Mouse (Mus musculus): ENCODE results near the gene Prkab1. TPM values are rescaled to one million over a fixed set of nuclear protein-coding genes. Genes with fewer than 3 reads are reported as not detected.

The Prkab1 gene
- total RNA-seq, 2 experiments from 2014 or later = 17.2 to 48.3 TPM

GRCm38 (mm10) chr5:116019371-116019770, 4.9 kb downstream of the Prkab1 start:
- no peak for ATAC-seq (replicated peaks; ENCODE audit: poor library complexity, severe bottlenecking)

GRCm38 (mm10) chr5:116018784-116019183, 5.5 kb downstream of the Prkab1 start:
- no peak for ATAC-seq (replicated peaks; ENCODE audit: poor library complexity, severe bottlenecking)

- ATAC-seq (replicated peaks; ENCODE audit: poor library complexity, severe bottlenecking) = no peak
Observed at GRCm38 (mm10) chr5:116018196-116018595, 6.1 kb downstream of the Prkab1 start.

DNA sequence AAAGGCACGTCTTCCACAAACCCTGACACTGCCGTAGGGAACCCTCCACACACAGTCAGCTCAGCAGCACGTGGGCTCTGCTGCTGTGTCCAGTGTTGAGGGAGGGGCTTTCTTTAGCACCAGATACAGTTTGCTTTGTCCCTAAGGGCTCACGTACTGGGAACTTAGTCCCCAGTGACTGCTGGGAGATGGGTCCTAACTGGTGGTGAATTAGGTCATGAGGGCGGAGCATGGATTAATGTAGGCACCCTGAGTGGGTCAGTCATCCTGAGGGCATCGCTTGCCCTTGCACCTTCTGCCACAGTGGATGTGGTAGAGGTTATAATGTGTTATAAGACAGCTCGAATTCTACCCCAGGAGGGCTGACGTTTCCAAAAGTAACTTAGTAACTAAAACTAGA, 6.9 kb downstream of the Prkab1 start:
- ATAC-seq (replicated peaks; ENCODE audit: poor library complexity, severe bottlenecking) = no peak

GRCm38 (mm10) chr5:116016542-116016941, 7.8 kb downstream of the Prkab1 start:
- no peak for ATAC-seq (replicated peaks; ENCODE audit: poor library complexity, severe bottlenecking)

DNA sequence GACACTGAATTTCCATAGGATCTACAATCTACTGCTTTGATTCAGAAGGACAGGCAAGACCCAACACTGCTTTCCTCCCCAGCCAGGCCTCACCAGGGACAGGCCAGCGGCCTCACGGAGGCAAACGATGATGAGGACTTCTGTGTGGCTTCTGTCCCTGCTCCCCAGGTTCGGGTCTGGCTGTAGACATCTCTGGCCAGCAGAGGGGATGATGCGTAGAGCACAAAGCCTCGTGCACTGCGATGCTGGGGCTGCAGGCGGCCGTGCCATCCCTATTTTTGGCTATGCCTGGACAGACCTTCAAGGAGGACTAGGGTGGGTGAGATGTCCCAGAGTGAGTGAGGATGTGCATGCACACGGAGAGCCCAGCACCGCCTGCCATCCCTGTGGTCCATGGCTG, 10.1 kb downstream of the Prkab1 start:
- ATAC-seq (replicated peaks; ENCODE audit: poor library complexity, severe bottlenecking) = no peak

- ATAC-seq (replicated peaks; ENCODE audit: poor library complexity, severe bottlenecking) = no peak
Observed at GRCm38 (mm10) chr5:116013821-116014220, 10.5 kb downstream of the Prkab1 start.

- ATAC-seq (replicated peaks; ENCODE audit: poor library complexity, severe bottlenecking) = peak; percentile 73
Observed at GRCm38 (mm10) chr5:116012503-116012902, 11.8 kb downstream of the Prkab1 start.

DNA sequence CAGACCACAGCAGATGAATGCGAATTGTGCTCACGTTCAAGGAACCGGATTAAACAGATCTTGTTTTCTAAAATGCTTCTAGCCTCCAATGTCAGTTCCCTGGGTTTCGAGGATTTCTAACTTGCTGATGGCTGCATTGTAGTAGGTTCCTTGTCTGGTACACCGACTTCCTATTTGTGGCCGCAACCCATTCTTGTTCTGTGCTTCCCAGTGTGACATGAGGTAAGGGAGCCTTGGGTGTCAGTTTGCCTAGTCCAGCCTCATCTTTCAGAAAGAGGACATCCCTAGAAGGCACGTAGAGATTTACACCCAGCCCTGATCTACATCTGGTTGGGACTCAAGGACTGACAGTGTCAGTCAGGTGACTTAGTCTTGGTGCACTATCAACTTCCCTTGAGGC, 12.6 kb downstream of the Prkab1 start:
- ATAC-seq (replicated peaks; ENCODE audit: poor library complexity, severe bottlenecking) = peak; percentile 64

- ATAC-seq (replicated peaks; ENCODE audit: poor library complexity, severe bottlenecking) = no peak
Observed at GRCm38 (mm10) chr5:116009884-116010627, 14.3 kb downstream of the Prkab1 start.

DNA sequence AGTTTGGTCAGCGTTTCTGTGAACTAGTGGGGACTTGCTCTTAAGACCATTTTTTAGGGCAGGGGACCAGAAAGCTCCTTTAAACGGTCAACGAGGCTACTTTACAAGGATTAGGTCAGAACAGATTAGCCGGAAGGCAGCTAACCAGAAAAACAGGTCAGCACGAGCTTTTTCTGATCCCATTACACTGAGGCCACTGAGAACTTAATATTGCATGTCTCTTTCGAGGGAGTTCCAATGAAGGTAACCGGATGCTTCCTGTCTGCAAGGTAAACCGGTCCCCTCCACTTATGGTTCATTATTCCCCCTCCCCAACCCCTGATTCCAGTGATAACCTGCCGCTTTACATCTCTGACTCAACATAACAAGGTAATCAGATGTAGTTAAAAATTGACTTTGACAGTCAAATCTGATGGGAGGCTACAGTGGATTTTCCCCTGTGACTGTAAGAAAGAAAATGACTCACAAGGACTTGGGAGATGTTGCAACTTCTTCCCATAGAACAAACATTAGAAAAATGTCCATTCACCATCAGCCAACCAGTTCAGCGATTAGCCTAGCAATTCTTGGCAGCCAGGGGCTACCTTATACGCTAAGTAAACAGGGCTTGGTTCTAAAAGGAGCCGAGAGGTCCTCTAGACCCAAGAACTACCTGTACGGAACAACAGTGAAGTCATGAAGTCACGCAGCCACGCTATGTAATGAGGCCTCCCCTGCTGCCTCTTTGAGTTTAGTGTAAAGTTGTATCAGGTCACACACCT, 15.0 kb downstream of the Prkab1 start:
- no peak for ATAC-seq (replicated peaks; ENCODE audit: poor library complexity, severe bottlenecking)

- ATAC-seq (replicated peaks; ENCODE audit: poor library complexity, severe bottlenecking) = no peak
Observed at GRCm38 (mm10) chr5:116007723-116008122, 16.6 kb downstream of the Prkab1 start.

DNA sequence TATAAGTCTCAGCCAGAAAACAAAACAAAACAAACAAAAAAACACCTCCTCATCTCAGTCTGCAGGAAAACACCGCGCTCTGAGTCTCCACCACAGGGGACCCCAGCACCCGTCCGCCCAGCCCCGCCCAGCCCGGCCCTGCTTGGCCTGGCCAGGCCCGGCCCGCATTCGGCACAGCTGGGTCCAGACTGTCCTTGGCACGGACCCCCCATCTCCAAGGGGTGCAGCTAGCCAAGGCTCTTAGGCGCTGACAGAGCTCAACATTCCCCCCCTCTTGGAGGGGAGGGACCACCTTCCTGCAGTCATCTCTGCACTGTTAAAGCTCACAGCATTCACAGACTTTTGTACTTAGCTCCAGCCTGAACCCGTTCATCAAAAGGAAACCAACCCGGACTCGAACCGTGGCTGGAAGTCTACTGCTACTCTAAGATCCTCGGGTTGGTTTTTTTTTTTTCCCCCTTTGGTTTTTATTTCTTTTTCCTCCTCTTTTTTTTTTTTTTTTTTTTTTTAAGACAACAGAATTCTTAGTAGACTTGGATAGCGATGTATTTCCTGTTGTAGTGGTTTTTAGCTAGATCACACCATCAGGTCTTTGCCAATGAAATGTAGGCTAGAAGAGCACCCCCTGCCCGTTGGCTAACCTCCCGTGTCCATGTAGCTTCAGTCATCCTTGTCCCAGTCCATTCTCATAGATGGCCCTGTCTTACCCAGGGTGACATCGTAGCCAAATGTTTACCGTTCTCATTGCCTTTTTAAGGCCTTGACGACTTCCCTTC, 17.8 kb downstream of the Prkab1 start:
- no peak for ATAC-seq (replicated peaks; ENCODE audit: poor library complexity, severe bottlenecking)

DNA sequence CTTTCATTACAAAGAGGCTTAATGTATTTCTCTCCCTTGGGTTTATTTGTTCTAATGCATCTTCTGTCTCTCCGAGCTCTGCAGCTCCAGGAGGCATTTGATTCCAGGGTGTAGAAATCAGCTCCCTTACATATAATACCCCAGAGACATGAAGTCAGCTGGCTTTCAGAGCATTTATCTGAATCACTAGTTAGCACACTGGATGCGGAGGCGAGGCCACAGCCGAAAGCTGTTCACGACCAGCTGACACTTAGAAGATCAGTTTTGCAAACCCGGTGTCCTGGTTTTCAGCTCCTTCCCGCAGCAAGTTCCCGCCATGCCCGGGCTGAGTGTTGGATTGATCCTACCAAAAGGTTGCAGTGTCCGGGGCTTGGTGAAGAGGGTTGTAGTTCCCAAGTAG, 20.0 kb downstream of the Prkab1 start:
- ATAC-seq (replicated peaks; ENCODE audit: poor library complexity, severe bottlenecking) = no peak

GRCm38 (mm10) chr5:116003825-116004224, 20.5 kb downstream of the Prkab1 start:
- ATAC-seq (replicated peaks; ENCODE audit: poor library complexity, severe bottlenecking) = peak; percentile 28; the same call in 1 of the 2 replicates

- peak; percentile 64 for ATAC-seq (replicated peaks; ENCODE audit: poor library complexity, severe bottlenecking)
Observed at GRCm38 (mm10) chr5:116003154-116003553, 21.2 kb downstream of the Prkab1 start.

GRCm38 (mm10) chr5:115997376-115997775, 26.9 kb downstream of the Prkab1 start:
- ATAC-seq (replicated peaks; ENCODE audit: poor library complexity, severe bottlenecking) = no peak

- ATAC-seq (replicated peaks; ENCODE audit: poor library complexity, severe bottlenecking) = no peak
Observed at GRCm38 (mm10) chr5:115994101-115994500, 30.2 kb downstream of the Prkab1 start.

GRCm38 (mm10) chr5:115991717-115992116, 32.6 kb downstream of the Prkab1 start:
- no peak for ATAC-seq (replicated peaks; ENCODE audit: poor library complexity, severe bottlenecking)

- ATAC-seq (replicated peaks; ENCODE audit: poor library complexity, severe bottlenecking) = no peak
Observed at GRCm38 (mm10) chr5:115987284-115987683, 37.0 kb downstream of the Prkab1 start.

DNA sequence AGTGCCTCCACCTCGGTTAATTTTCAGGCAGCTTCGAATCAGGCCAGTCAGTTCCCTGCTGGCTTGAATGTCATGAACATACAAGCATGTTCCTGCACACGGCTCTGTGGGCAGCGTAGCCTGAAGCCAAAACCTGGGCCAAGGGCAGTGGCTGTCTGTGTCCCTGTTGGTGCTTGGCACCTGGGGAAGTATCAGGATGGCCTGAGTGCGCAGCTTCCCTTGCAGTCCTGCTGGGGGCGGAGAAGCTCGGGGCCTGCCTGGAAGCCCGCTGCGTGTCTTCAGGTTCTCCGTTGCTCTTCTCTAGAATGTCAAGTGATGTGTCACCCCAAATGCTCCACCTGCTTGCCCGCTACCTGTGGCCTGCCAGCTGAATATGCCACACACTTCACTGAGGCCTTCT, 39.2 kb downstream of the Prkab1 start:
- no peak for ATAC-seq (replicated peaks; ENCODE audit: poor library complexity, severe bottlenecking)
